Mouse (Mus musculus): ENCODE data around the gene Spg21.

Gene Spg21

DNA sequence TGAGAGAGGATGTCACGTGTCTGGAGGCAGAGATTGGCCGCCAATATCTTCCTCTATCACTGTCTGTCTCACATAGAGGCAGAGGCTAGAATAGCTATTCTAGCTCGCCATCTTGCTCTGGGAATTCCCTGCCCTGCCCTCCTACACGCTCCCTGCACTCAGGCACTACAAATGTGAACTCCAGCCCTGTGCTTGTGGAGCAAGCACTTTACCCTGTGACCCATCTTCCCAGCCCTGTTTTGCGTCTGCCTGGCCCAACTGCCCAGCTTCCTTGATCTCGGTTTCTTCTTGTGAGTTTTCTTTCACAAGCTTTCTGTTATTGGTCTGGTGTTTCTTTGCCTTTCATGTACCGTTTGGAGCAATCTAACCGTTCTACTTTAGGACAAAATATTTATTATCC, 18.4 kb downstream of the Spg21 start:
- no peak for DNase-seq (ENCODE audit: low spot score)

DNA sequence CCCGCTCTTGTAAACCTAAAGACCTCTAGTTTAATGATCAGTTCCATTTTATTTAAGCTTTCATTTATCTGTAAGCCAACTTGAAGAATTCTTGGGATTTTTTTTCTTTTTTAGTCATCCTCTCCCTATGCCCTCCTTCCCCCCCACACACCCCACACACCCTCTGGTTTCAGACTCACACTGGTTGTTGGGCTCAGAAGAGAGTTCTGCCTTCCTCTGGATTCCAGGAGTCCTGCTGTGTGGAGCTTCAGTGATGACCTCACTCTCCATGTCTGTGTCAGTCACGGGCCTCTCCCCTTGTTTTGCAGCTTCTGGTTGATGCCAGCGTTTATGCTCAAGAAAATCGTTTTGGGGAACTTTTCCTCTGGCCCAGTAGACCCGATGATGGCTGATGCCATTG, 19.3 kb downstream of the Spg21 start:
- no peak for DNase-seq (ENCODE audit: low spot score)

DNA sequence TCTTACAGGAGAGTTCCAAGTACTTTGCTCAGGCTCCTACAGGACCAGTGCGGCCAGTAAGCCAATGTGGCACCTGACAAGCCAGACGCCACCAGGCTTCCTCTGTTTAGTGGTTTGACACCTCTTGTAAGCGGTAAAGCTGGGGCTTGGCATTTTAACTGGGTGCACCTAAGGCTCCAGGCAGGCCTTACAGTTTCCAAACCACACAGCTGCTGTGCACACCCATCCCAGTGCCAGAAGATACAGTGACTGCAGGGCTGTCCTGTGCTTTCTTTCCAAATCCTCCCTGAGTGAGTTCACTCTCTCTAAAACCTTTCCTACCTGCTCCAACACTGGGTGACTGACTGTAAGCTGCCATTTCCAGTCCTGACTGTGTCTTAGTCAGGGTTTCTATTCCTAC, 30.7 kb downstream of the Spg21 start:
- no peak for DNase-seq (ENCODE audit: low spot score)

GRCm38 (mm10) chr9:65492351-65492750, 31.6 kb downstream of the Spg21 start:
- DNase-seq (ENCODE audit: low spot score) = no peak

GRCm38 (mm10) chr9:65492851-65493250, 32.1 kb downstream of the Spg21 start:
- no peak for DNase-seq (ENCODE audit: low spot score)

DNA sequence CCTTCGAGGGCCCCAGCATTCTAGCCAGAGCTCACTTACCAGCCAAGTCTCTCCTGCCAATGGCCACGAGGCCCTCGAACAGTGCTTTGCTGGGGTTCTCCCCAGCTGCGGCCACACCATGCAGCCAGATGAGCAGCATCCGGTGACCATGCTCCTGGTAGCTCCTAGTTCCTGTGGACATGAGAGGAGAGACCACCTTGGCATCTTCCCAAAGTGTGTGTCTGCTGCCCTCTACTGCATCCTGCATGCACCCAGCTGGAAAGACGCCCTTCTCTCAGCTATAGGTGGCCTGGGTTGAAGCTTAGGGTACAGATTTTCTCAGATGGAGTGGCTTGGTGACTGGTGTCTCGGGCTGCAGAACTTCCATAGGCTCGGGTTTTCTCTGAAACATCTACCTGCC, 41.4 kb downstream of the Spg21 start:
- no peak for DNase-seq (ENCODE audit: low spot score)

- DNase-seq (ENCODE audit: low spot score) = no peak
Measured at GRCm38 (mm10) chr9:65502721-65503505, 42.2 kb downstream of the Spg21 start.

GRCm38 (mm10) chr9:65508449-65508848, 47.7 kb downstream of the Spg21 start:
- DNase-seq (ENCODE audit: low spot score) = no peak

- no peak for DNase-seq (ENCODE audit: low spot score)
Measured at GRCm38 (mm10) chr9:65512520-65512919, 51.8 kb downstream of the Spg21 start.

- DNase-seq (ENCODE audit: low spot score) = no peak
Measured at GRCm38 (mm10) chr9:65514431-65514830, 53.7 kb downstream of the Spg21 start.

- no peak for DNase-seq (ENCODE audit: low spot score)
Measured at GRCm38 (mm10) chr9:65514851-65515261, 54.1 kb downstream of the Spg21 start.

DNA sequence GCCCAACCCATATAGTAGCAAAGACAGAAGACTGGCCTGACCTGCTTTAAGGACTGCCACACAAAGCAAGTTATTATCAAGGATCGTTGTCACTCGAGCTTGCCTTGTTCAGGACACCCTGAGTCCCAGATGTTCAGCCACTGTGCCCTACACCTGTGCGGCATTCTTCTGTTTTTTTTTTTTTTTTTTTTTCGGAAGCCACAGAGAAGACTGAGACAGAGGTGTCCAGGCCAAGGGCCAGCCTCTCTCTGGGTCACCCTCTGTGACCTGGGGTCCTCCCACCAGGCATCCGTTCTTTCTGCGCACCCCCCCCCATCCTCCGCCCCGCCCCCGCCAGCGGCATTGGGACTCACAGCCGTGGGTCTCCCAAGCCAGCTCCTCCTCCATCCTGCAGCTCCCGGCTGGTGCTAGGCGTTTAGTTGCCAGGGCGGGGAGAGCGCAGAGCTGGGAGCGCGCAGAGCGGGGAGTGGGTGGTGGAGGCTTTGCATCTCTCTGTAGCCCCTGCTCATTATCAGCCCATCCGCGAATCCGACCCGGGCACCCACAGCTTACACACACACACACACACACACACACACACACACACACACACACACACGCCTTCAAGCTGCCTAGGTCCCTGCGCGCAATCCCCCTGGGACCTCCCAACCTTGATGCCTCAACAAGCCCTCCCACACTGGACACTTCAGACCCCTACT, 59.2 kb downstream of the Spg21 start, which contains the start of gene Ankdd1a:
Gene Ankdd1a, minus strand, starts transcription at position 387 of the 698 bp plus-strand sequence.
- no peak for DNase-seq (ENCODE audit: low spot score)

DNA sequence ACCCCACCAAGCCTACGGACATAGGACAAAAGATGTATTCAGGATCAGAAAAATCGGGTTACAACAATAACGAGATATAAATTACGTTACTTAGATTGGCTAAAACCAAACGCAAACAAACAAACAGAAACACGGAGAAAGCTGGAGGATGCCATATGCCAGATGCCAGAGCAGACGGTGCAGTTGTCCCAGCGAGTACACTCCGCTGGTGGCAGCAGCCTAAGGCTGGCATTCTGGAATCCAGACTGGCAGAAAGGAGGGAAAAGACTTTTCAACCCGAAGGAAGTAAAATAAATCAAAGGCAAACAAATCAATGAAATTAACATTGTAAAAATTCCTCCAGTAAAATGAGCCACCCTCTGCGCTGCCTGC, 59.7 kb downstream of the Spg21 start:
- DNase-seq (ENCODE audit: low spot score) = no peak

DNA sequence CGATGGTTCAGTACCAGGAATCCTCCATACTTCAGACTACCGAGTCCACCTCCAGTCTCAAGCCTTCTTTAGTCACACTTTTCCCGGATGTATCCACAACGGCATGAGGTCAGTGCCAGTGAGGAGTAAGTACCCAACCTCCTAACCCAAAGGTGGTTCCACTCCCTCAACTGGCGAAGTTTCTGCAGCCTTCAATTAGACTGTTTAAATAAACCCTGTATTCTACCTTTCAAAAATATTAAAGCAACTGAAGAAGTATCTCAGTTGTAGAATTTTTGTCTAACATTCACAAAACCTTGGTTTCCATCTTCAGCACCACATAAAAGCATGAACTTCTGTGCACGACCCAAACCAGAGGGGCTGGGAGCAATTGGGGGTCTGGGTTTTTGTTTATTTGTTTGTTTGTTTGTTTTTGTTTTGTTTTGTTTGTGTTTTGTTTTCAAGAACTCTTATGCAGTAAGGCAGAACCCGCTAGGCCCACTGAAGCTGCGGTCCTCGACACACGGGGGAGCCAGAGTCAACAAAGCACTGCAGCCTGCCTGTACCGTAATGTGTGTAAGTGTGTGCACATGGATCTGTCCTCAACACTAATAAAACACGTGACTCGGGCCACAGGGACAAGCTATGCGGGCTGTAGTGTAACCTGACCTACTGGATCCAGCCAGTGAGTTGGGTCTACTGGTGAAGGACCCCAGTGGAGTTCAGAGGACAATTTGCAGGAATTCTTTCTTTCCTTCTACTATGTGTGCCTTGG, 63.0 kb downstream of the Spg21 start:
- no peak for DNase-seq (ENCODE audit: low spot score)

GRCm38 (mm10) chr9:65525445-65526195, 64.9 kb downstream of the Spg21 start:
- DNase-seq (ENCODE audit: low spot score) = no peak

DNA sequence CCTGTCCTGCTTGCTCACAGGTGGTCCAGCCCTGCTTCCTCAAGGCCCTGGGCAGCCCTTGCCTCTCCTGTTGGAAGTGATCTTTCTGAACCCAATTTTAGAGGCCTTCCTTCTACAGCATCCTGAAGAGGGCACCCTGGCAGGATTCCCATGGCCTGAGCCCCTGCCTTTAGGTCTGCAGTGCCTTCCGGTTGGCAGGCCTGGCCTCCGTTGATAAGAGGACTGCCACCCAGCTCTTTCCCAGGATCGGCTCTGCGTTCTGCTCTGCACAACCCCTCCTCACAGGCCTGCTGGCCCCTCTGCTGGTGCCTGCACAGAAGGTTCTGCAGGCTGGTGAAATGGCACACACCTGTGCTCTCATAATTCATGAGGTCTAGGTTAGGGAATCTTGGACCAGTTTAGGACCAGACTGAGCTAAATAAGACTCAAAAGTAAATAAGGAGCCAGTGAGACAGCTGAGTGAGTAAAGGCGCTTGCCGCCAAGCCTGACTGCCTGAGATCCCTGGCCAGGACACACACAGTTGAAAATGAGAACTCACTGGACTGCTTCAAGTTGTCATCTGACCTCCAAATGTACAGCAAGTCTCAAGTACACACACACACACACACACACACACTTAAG, 67.8 kb downstream of the Spg21 start:
- no peak for DNase-seq (ENCODE audit: low spot score)

GRCm38 (mm10) chr9:65529659-65530058, 68.9 kb downstream of the Spg21 start:
- DNase-seq (ENCODE audit: low spot score) = no peak

- DNase-seq (ENCODE audit: low spot score) = no peak
Measured at GRCm38 (mm10) chr9:65531283-65531682, 70.5 kb downstream of the Spg21 start.

DNA sequence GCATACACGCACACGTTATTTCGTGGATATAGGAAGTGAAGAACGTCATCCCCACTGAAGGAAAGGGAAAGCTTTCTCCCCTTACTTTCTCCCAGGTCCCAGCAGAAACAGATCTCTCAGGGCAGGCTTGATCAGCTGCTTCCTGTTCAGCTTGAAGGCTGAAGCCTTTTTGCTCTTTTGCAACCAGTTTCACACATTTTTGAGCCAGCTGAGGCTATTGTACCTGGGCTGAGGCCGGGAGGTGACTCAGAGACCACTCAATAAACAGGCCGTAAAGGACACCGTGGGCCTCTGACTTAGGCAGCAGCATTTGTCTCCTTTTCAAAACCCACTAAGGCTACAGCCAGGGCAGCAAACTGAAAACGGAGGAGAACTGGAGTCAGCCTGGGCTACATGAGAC, 72.2 kb downstream of the Spg21 start:
- no peak for DNase-seq (ENCODE audit: low spot score)

DNA sequence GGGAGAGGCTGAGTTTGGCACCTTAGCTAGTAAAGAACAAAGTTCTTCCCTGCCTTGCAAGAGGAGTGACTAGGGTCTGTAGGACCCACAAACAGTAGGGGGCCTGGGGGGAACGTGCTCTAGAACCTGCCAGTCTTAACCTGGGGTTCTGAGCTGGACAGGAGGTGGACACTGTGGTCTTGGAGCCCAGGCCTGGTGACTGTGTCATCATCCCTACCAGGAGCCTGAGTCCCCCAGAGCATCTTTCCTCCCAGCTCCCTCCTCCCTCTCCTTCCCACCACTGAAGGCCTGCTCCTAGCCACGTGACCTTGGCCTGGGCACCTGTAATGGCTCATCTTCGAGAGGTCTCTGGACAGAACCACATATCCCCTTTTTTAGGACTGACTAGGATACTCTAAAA, 73.4 kb downstream of the Spg21 start:
- no peak for DNase-seq (ENCODE audit: low spot score)

- no peak for DNase-seq (ENCODE audit: low spot score)
Measured at GRCm38 (mm10) chr9:65535191-65535722, 74.5 kb downstream of the Spg21 start.

Data from urinary bladder, postnatal 10 days (tissue).